19 mouse cellular contexts compared by ENCODE assay signal in the genomic region with DNA sequence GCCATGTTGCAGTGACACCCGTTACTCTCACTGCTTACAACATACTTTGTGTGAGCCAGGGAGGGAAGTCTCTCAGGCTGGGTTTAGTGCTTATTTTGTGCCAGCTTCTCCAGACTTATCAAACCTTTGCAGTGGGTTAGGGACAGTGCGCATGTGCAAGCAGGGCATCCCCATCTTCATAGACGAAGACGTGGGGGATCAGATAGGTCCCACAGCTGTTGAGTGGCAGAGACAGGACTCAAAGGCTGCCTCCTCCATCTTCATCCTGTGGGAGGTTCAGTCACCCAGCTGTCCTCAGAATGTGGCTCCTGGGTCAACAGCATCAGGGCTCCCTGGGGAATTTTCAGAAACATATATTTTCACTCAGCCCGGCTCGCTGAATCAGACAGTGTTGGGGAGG. TPM values are rescaled to one million over a fixed set of nuclear protein-coding genes. Genes with fewer than 3 reads are reported as not detected.
DNase-seq lines count a peak whose midpoint lies in the region; ATAC-seq and TF ChIP-seq lines count a peak whose summit lies in the region.
"Had no signal": no experiment of that assay in that cellular context is flagged by ENCODE, and none has a peak within 500 bp of the region (broad histone marks: within the 10 kb centered on the region; RNA-seq: fewer than 3 reads in every experiment).

No protein-coding gene starts in this region.

- no peaks in the 10 kb centered on the region for H3K27me3 ChIP-seq in heart, embryonic 15.5 days
- H3K27me3 ChIP-seq in neural tube, embryonic 13.5 days, result 0 out of 2 replicates have a peak, but pooled peaks cover 4% of the 10 kb centered on the region
- H3K27me3 ChIP-seq: limb, embryonic 13.5 days had no signal

- H3K9me3 ChIP-seq in heart, embryonic 15.5 days (replicated peaks), result no peaks in the 10 kb centered on the region
- H3K9me3 ChIP-seq in neural tube, embryonic 13.5 days, result no peaks in the 10 kb centered on the region
- H3K9me3 ChIP-seq: forebrain, embryonic 10.5 days; limb, embryonic 13.5 days; midbrain, embryonic 13.5 days had no signal

- WGBS in heart, embryonic 15.5 days, result 61% methylated on average over 6 of the region's 6 CpGs
- 49% methylated on average over 6 of the region's 6 CpGs for WGBS in lung, adult 2 months
- WGBS in neural tube, embryonic 13.5 days, result 75% methylated on average over 6 of the region's 6 CpGs

- no peak for ATAC-seq in heart, embryonic 15.5 days (replicated peaks; ENCODE audit: insufficient number of reproducible peaks, insufficient read depth, low FRiP score, low read depth)
- ATAC-seq in neural tube, embryonic 13.5 days (ENCODE audit: low read depth), result no peak
- ATAC-seq: liver, postnatal 0 days had no signal

- H3K36me3 ChIP-seq in heart, embryonic 15.5 days, result no peaks in the 10 kb centered on the region
- H3K36me3 ChIP-seq in neural tube, embryonic 13.5 days, result no peaks in the 10 kb centered on the region
- H3K36me3 ChIP-seq: forebrain, embryonic 10.5 days; limb, embryonic 13.5 days; midbrain, embryonic 13.5 days had no signal

- TF ChIP-seq POLR2A in lung, adult 2 months (IDR thresholded peaks at IDR 0.05; ENCODE audit: borderline replicate concordance, extremely low read depth, low read depth, low read length), result no peak
- TF ChIP-seq POLR2A in cortical plate, adult 2 months (IDR thresholded peaks at IDR 0.05; ENCODE audit: extremely low read depth, insufficient read depth, low read length), result no peak

- peaks cover 55% of the 10 kb centered on the region for H3K4me1 ChIP-seq in heart, embryonic 15.5 days (replicated peaks)
- peaks cover 23% of the 10 kb centered on the region for H3K4me1 ChIP-seq in lung, adult 2 months (ENCODE audit: control insufficient read depth, insufficient read depth, low read length)
- H3K4me1 ChIP-seq in cortical plate, adult 2 months (ENCODE audit: control insufficient read depth, insufficient read depth, low read length), result no peaks in the 10 kb centered on the region; the same call in 1 of the 2 replicates
- peaks cover 42% of the 10 kb centered on the region for H3K4me1 ChIP-seq in neural tube, embryonic 13.5 days (replicated peaks)

- no peak for TF ChIP-seq CTCF in lung, adult 2 months (IDR thresholded peaks at IDR 0.05; ENCODE audit: insufficient read depth, low read length)
- TF ChIP-seq CTCF in cortical plate, adult 2 months (IDR thresholded peaks at IDR 0.05; ENCODE audit: extremely low read depth, insufficient read depth, low read length), result no peak

- H3K27ac ChIP-seq in heart, embryonic 15.5 days, result no peak overlapping the region
- peak overlapping the region; percentile 60 for H3K27ac ChIP-seq in cortical plate, adult 2 months (ENCODE audit: insufficient read depth, low read length)
- no peak overlapping the region for H3K27ac ChIP-seq in neural tube, embryonic 13.5 days (replicated peaks)
- H3K27ac ChIP-seq: limb, embryonic 13.5 days; midbrain, embryonic 13.5 days had no signal

- H3K4me3 ChIP-seq in heart, embryonic 15.5 days, result no peak overlapping the region
- no peak overlapping the region for H3K4me3 ChIP-seq in lung, adult 2 months (replicated peaks; ENCODE audit: extremely low read depth, low read depth, low read length)
- peak overlapping the region; percentile 49 for H3K4me3 ChIP-seq in cortical plate, adult 2 months (ENCODE audit: insufficient read depth, low read length)
- no peak overlapping the region for H3K4me3 ChIP-seq in neural tube, embryonic 13.5 days

- intact Hi-C loops in heart, postnatal 14 days (cut with DNase I), result no loop called here

- DNase-seq in heart, postnatal 14 days, result no peak
- DNase-seq in lung, adult 2 months, result peak; percentile 4
- DNase-seq in lung, postnatal 4 days, result no peak
- DNase-seq in MN1 (ENCODE audit: low spot score), result no peak
- DNase-seq: adrenal gland, adult 2 months; cerebellum, adult 9-10 months; kidney, postnatal 25 days; layer of hippocampus, postnatal 36 days; liver, postnatal 0 days; right cerebral cortex, adult 18-20 months; thymus, adult 18-20 months had no signal

- no peak overlapping the region for H3K9ac ChIP-seq in heart, embryonic 15.5 days
- 0 out of 2 replicates have a peak overlapping the region, but pooled peaks have one; percentile 1 for H3K9ac ChIP-seq in neural tube, embryonic 13.5 days
- H3K9ac ChIP-seq: liver, postnatal 0 days had no signal

- peak overlapping the region; percentile 95; the same call in 1 of the 2 replicates for H3K4me2 ChIP-seq in heart, embryonic 15.5 days
- peak overlapping the region; percentile 79; the same call in 1 of the 2 replicates for H3K4me2 ChIP-seq in neural tube, embryonic 13.5 days

RNA-seq across cellular contexts. Expression of gene Tspan2, which starts 2.1 kb away (rescaled TPM):
- polyA plus RNA-seq in heart, embryonic 15.5 days (2015; fragmentation: Nextera tagmentation; extraction: Ambion mirVana), result 22.5 and 23.1 TPM in 2 replicates
- total RNA-seq in heart, postnatal 14 days (2021), result 10 to 100 TPM; 21.8 to 22.1 TPM
- polyA plus RNA-seq in lung, adult 2 months (2012; rRNA removed), result 20.0 and 34.7 TPM in 2 replicates
- 89.2 and 108 TPM in 2 replicates for polyA plus RNA-seq in cortical plate, adult 2 months (2012; rRNA removed)
- polyA plus RNA-seq in neural tube, embryonic 13.5 days (2015; fragmentation: Nextera tagmentation; extraction: Ambion mirVana), result 10.6 and 10.7 TPM in 2 replicates

RNA-seq across cellular contexts. Expression of gene Tshb, which starts 46.1 kb away (rescaled TPM):
- 0.08 TPM in 1 of 2 replicates, not detected in the other for polyA plus RNA-seq in heart, embryonic 15.5 days (2015; fragmentation: Nextera tagmentation; extraction: Ambion mirVana)
- not detected for total RNA-seq in heart, postnatal 14 days (2021)
- 0.38 and 1.5 TPM in 2 replicates for polyA plus RNA-seq in lung, adult 2 months (2012; rRNA removed)
- not detected in 2 replicates for polyA plus RNA-seq in cortical plate, adult 2 months (2012; rRNA removed)
- polyA plus RNA-seq in neural tube, embryonic 13.5 days (2015; fragmentation: Nextera tagmentation; extraction: Ambion mirVana), result 0.04 and 0.72 TPM in 2 replicates
- total RNA-seq: adrenal gland, adult 2 months; hematopoietic stem cell, adult 5-6 weeks; layer of hippocampus, postnatal 36 days had no signal
- polyA plus RNA-seq: adrenal gland, adult 2 months; liver, postnatal 0 days; spleen, adult 2 months had no signal
